Mouse (Mus musculus) urinary bladder, adult 18-20 months (tissue): ENCODE measurements around the gene Usp45.
A peak's percentile ranks its signal among the peaks of the same experiment; 100 is the strongest.
"Not testable (repeated sequence)": the region's sequence is repeated elsewhere in the genome, so short reads cannot be mapped to it uniquely, and the experiment has no call there.

ENCODE experiments used
- DNase-seq, 2 experiments: peaks; one replicate each; pipeline ENCODE4 v3.0.0; 2022; ENCODE audit warnings: low spot score in 2 of 2, mixed read lengths in 2 of 2

Usp45 gene

GRCm38 (mm10) chr4:21766863-21767304 lies at the start of gene Usp45, which contains the start of gene Tstd3:
TSS of gene Usp45 (plus strand) at chr4:21767156.
TSS of gene Tstd3 (minus strand) at chr4:21767212.
- peak; percentile 57 for DNase-seq

- DNase-seq = no peak
Observed at GRCm38 (mm10) chr4:21722752-21723334, 44.1 kb upstream of the Usp45 start.

GRCm38 (mm10) chr4:21726912-21727614 lies 39.9 kb upstream of the Usp45 start:
- peak in 1 of 2 experiments; percentile 4 for DNase-seq

GRCm38 (mm10) chr4:21727615-21728165 lies 39.3 kb upstream of the Usp45 start, which contains the start of gene Ccnc:
TSS of gene Ccnc (plus strand) at chr4:21727701.
- DNase-seq = peak; percentile 88 to 90

GRCm38 (mm10) chr4:21739169-21739568 lies 27.8 kb upstream of the Usp45 start:
- DNase-seq = no peak

GRCm38 (mm10) chr4:21744142-21744541 lies 22.8 kb upstream of the Usp45 start:
- DNase-seq = not testable (repeated sequence)

DNA sequence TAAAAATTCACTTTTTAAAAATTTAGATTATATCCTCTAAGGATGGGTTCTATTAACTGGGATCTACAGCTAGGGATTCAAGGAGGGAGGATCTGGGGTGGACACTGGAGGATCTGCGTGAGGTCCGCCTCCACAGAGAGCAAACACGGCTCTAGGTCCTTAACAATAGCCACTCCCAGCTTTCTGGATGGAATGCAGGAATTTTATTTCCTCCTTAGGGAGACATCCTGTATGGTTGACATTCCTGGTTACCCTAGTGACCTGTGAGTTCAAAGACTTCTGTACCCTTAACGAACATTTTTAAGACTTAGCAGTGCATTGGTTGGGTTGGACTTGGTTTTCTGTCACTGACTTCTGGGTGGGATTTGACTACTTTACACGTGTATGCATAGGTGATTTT lies 21.2 kb upstream of the Usp45 start:
- no peak for DNase-seq

GRCm38 (mm10) chr4:21755123-21755789 lies 11.7 kb upstream of the Usp45 start:
- DNase-seq = no peak

- DNase-seq = no peak
Observed at GRCm38 (mm10) chr4:21758860-21759259, 8.1 kb upstream of the Usp45 start.

- no peak for DNase-seq
Observed at GRCm38 (mm10) chr4:21761416-21762160, 5.4 kb upstream of the Usp45 start.

DNA sequence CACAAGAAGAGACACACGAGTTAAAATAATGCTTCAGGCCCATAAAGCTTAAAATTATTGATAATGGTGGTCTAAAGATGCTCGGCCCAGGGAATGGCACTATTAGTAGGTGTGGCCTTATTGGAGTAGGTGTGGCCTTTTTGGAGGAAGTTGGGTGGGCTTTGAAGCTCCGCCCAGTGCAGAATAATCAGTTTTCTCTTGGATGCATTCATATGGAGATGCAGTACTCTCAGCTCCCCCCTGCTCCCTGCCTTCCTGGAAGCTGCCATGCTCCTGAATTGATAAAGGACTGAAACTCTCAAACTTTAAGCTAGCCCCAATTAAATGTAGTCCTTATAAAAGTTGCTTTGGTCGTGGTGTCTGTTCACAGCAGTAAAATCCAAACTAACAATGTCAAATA lies 3.1 kb upstream of the Usp45 start:
- no peak for DNase-seq

GRCm38 (mm10) chr4:21766171-21766862 lies 639 bp upstream of the Usp45 start:
- DNase-seq = no peak

DNA sequence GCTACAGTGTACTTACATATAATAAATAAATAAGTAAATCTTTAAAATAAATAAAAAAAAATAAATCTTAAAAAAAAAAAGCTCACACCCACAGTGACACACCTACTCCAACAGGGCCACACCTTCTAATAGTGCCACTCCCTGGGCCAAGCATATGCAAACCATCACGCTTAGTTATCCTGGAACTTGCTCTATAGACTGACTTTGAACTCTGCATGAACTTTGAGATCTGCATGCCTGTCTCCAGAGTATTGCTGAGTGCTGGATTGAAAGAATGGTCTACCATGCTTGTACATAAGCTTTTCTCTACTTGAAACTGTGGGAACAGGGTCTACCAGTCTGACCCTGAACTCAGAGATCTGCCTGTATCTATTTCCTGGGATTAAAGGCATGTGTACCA lies 4.1 kb downstream of the Usp45 start:
- no peak for DNase-seq

DNA sequence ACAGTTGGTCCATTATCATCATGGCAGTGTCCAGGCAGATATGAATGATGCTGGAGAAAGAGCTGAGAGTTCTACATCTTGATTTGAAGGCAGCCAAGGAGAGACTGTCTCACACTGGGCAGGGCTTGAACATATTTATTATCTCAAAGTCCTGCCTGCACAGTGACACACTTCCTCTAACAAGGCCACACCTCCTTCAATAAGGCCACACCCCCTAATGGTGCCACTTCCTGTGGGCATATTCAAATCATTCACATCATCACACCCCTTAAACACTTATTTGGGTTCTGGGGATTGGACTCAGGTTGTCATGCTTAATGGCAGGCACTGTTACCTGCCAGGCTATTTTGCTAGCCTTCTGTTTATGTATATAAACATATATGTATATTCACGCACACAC lies 5.3 kb downstream of the Usp45 start:
- no peak for DNase-seq

GRCm38 (mm10) chr4:21776091-21776945 lies 9.4 kb downstream of the Usp45 start:
- peak; percentile 87 to 94 for DNase-seq

- no peak for DNase-seq
Observed at GRCm38 (mm10) chr4:21776946-21777265, 9.9 kb downstream of the Usp45 start.

GRCm38 (mm10) chr4:21780816-21781726 lies 14.1 kb downstream of the Usp45 start:
- DNase-seq = no peak

- DNase-seq = no peak
Observed at GRCm38 (mm10) chr4:21786268-21786667, 19.3 kb downstream of the Usp45 start.

GRCm38 (mm10) chr4:21788903-21789302 lies 21.9 kb downstream of the Usp45 start:
- no peak for DNase-seq
